ENCODE assay signal across 24 mouse cellular contexts in the genomic region with DNA sequence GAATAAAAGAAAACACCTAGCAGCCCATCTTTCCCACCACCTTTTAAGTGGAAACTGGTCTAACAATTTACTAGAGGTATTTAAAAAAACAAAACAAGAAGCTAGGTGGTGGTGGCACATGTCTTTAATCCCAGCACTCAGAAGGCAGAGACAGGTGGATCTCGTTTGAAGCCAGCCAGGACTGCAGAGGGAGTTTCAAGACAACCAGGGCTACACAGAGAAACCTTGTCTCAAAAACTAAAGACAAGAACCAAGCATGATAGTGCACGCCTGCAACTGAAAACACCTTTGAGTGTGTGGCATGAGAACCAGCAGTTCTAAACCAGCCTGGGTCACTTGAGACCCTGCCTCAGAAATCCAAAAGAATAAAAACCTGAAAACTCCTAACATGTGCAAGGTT.
"Had no signal": no experiment of that assay in that cellular context is flagged by ENCODE, and none has a peak within 500 bp of the region (broad histone marks: within the 10 kb centered on the region; RNA-seq: fewer than 3 reads in every experiment).

No protein-coding gene starts in this region.

- DNase-seq: gastrocnemius, postnatal 14 days; gastrocnemius, postnatal 36 days; heart, adult 18-20 months; heart, postnatal 10 days; heart, postnatal 36 days; kidney, adult 11 months; kidney, adult 8-10 months; kidney, postnatal 14 days; kidney, postnatal 36 days; layer of hippocampus, adult 9-11 months; layer of hippocampus, postnatal 36 days; left cerebral cortex, postnatal 4 days had no signal

- ATAC-seq: hindbrain, postnatal 0 days; intestine, embryonic 16.5 days; liver, embryonic 12.5 days had no signal

- H3K9ac ChIP-seq: heart, embryonic 12.5 days; hindbrain, embryonic 13.5 days; hindbrain, embryonic 15.5 days; kidney, embryonic 15.5 days; limb, embryonic 13.5 days; limb, embryonic 15.5 days; liver, embryonic 12.5 days; liver, embryonic 14.5 days had no signal

- H3K27me3 ChIP-seq: heart, embryonic 12.5 days; hindbrain, embryonic 13.5 days; hindbrain, embryonic 15.5 days; kidney, embryonic 15.5 days; limb, embryonic 13.5 days; limb, embryonic 15.5 days; liver, embryonic 12.5 days had no signal

- H3K36me3 ChIP-seq: heart, embryonic 10.5 days; heart, embryonic 12.5 days; hindbrain, embryonic 13.5 days; hindbrain, embryonic 15.5 days; kidney, embryonic 15.5 days; limb, embryonic 13.5 days; limb, embryonic 15.5 days had no signal

- H3K9me3 ChIP-seq: heart, embryonic 10.5 days; heart, embryonic 12.5 days; hindbrain, embryonic 13.5 days; hindbrain, embryonic 15.5 days; kidney, embryonic 15.5 days; limb, embryonic 13.5 days; limb, embryonic 15.5 days; liver, embryonic 12.5 days had no signal

- H3K4me2 ChIP-seq: heart, embryonic 12.5 days; hindbrain, embryonic 13.5 days; hindbrain, embryonic 15.5 days; kidney, embryonic 15.5 days; limb, embryonic 13.5 days; limb, embryonic 15.5 days; liver, embryonic 12.5 days had no signal

- H3K27ac ChIP-seq: heart, embryonic 10.5 days; hindbrain, embryonic 13.5 days; hindbrain, embryonic 15.5 days; hindbrain, postnatal 0 days; kidney, embryonic 15.5 days; kidney, postnatal 0 days; limb, embryonic 13.5 days; limb, embryonic 15.5 days; liver, embryonic 12.5 days; liver, embryonic 14.5 days had no signal

- H3K4me3 ChIP-seq: heart, embryonic 10.5 days; heart, embryonic 12.5 days; hindbrain, embryonic 13.5 days; hindbrain, embryonic 15.5 days; kidney, embryonic 15.5 days; limb, embryonic 13.5 days; limb, embryonic 15.5 days; liver, embryonic 12.5 days had no signal
